Mouse (Mus musculus): Measurements from ENCODE around the gene Mymk. TPM values are rescaled to one million over a fixed set of nuclear protein-coding genes. Genes with fewer than 3 reads are reported as not detected.

Gene Mymk
- polyA plus RNA-seq, 1 experiment from 2014 or later: 1.3 TPM

DNA sequence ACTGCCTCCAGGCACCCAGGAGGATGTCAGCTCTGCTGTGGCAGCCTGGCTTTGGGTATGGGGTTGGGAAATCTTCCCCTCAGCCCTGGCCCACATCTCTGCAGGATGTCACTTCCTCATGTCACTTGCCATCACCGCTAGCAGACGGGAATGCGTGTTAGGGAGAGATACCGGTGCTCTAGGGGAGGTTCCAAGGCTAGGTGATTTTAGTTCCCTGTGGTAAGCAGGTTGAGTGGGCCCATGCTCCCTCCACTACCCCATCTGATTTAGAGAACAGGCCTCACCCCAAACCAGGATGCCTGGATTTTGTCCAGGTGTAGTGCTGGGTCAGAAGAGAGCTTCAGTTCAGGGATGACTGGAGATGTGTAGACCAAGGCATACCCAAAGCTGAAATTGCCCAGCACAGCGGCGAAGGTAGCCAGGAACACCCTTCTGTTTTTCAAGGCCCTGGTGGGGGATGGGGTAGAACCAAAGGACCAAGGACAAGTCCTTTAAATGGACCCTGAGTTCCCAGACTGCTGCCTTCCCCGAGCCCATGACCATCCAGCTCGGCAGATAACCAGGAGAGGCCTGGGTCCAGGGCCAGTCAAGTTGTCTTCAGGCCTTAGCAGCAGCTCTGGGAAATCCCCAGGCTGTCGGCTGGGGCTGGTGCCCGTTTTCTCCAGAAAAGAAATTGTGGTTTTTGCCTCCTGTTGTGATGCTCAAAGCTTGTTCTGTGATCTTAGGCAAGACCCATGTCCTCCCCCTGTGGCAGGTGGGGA, 44.9 kb downstream of the Mymk start:
- Histone ChIP-seq H3K36me3 (no peaks in the 10 kb centered on the region), H3K9ac (peak overlapping the region; percentile 72), H3K4me3 (peak overlapping the region; percentile 41), H3K27ac (replicated peaks) (peak overlapping the region; percentile 19; the same call in 1 of the 2 replicates), H3K4me1 (replicated peaks) (peaks cover 22% of the 10 kb centered on the region), H3K9me3 (no peaks in the 10 kb centered on the region), H3K4me2 (peak overlapping the region; percentile 60), H3K27me3 (peaks cover 17% of the 10 kb centered on the region)
- ATAC-seq (ENCODE audit: low read depth): peak; percentile 0; the same call in 1 of the 2 replicates
- 72% methylated on average over 10 of the region's 10 CpGs for WGBS

DNA sequence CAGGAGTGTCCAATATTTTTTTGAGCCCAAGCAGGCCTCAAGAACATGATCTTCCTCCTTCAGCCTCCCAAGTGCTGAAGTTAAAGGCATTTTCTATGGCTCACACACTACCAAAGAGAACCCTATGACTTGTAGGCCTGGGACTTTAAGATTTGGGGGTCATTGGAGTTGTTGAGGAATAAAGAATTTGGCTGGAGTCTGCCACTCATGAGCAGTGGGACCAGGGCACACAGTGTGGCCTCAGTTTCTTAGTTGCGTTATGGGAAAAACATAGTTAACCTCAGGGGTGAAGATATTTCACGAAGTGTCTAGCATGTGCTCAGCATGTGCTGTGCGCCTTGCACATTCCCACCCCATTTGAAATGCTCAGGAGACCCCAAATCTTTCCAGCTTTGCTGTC, 45.6 kb downstream of the Mymk start:
- H3K4me2 ChIP-seq: peak overlapping the region; percentile 60
- peak overlapping the region; percentile 72; the same call in 1 of the 2 replicates for H3K9ac ChIP-seq
- peaks cover 22% of the 10 kb centered on the region for H3K4me1 ChIP-seq (replicated peaks)
- no peaks in the 10 kb centered on the region for H3K9me3 ChIP-seq
- no peak for ATAC-seq (ENCODE audit: low read depth)
- no peak overlapping the region for H3K4me3 ChIP-seq
- no peak overlapping the region for H3K27ac ChIP-seq (replicated peaks)
- WGBS: 89% methylated on average over 3 of the region's 3 CpGs
- 0 out of 2 replicates have a peak, but pooled peaks cover 6% of the 10 kb centered on the region for H3K36me3 ChIP-seq
- H3K27me3 ChIP-seq: peaks cover 17% of the 10 kb centered on the region

DNA sequence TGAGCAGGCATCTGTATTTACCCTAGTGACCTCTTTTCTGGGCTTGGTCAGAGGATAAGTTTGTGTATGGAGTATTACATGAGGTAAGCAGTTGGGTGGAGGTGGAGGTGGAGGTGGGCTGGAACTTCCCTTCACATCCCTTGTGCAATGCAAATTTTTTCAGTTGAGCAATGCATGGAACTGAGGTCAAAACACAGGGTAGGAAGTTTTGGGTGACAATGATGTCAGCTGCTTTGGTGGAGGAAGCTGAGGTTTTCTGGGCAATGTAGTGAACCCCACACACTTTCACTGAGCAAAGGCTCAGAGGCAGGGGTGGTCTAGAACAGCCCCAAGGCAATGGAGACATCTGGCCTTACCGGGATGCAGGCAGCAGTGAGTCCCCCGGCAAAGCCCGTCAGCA, 46.4 kb downstream of the Mymk start:
- Histone ChIP-seq H3K4me3 (no peak overlapping the region), H3K27me3 (peaks cover 15% of the 10 kb centered on the region), H3K27ac (replicated peaks) (no peak overlapping the region), H3K36me3 (0 out of 2 replicates have a peak, but pooled peaks cover 9% of the 10 kb centered on the region), H3K9ac (no peak overlapping the region), H3K4me1 (replicated peaks) (peaks cover 22% of the 10 kb centered on the region), H3K4me2 (no peak overlapping the region), H3K9me3 (no peaks in the 10 kb centered on the region)
- 81% methylated on average over 3 of the region's 3 CpGs for WGBS
- ATAC-seq (ENCODE audit: low read depth): no peak

DNA sequence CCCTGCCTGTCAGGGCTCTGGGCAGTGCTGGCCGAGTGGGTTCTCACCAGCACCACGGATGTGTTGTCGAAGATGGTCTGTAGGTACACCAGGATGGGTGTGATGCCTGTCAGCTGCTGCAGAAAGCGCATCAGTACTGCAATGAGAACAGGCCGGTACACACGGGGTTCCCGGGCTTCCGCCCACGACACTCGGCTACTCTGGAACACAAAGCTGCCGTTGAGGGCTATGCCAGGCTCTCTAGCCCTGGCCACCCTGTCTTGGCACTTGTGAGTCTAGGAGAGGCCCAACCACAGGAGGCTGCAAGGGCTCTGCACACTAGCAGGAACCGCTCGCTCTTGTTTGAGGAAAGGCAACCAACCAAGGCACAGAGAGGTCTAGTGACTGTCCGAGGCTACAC, 47.8 kb downstream of the Mymk start:
- H3K9me3 ChIP-seq: no peaks in the 10 kb centered on the region
- H3K27me3 ChIP-seq: peaks cover 7% of the 10 kb centered on the region
- H3K4me2 ChIP-seq: no peak overlapping the region
- H3K4me1 ChIP-seq (replicated peaks): peaks cover 22% of the 10 kb centered on the region
- ATAC-seq (ENCODE audit: low read depth): no peak
- no peak overlapping the region for H3K4me3 ChIP-seq
- H3K9ac ChIP-seq: no peak overlapping the region
- peaks cover 21% of the 10 kb centered on the region for H3K36me3 ChIP-seq
- WGBS: 86% methylated on average over 14 of the region's 14 CpGs
- H3K27ac ChIP-seq (replicated peaks): no peak overlapping the region

DNA sequence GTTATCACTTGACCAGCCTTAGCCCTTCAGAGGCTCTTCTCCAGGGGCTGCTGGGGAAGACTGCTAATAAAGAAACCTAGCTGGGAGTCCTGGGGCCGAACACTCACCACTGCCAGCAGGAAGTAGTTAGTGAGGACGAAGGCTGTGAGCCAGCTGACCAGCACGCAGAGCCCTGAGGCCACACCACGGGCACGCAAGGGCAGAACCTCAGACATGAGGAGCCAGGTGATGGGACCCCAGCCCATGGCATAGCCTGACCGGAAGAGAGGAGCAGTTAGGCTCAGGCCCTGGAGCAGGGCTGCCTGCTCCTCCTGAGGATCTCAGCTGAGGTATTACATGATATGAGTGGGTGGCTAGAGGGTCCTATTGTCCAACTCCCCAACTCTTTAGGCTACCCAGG, 49.4 kb downstream of the Mymk start:
- Histone ChIP-seq H3K4me1 (replicated peaks) (peaks cover 14% of the 10 kb centered on the region), H3K36me3 (peaks cover 36% of the 10 kb centered on the region), H3K4me2 (no peak overlapping the region), H3K4me3 (no peak overlapping the region), H3K9me3 (no peaks in the 10 kb centered on the region), H3K27ac (replicated peaks) (no peak overlapping the region), H3K9ac (no peak overlapping the region), H3K27me3 (no peaks in the 10 kb centered on the region)
- 81% methylated on average over 6 of the region's 6 CpGs for WGBS
- ATAC-seq (ENCODE audit: low read depth): no peak

DNA sequence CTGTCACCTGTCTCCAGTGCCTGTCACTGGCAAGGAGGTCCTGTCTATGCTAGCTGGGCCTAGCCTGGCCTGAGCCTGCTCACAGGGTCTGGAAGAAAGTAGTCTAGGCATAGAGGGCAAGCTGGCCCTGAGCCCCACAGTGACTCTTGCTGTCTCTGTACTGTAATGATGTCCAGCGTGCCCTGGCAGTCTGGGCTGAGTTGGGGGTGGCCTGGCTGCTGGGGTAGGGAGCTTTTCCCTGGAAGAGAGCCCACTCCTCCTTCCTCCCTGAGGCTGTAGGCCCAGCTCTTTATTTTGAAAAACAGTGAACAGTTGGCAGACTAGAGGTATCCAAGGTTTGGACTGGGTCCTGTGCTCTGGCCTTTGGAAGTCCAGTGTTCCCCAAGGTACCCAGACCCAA, 50.9 kb downstream of the Mymk start:
- H3K27me3 ChIP-seq: no peaks in the 10 kb centered on the region
- no peak for ATAC-seq (ENCODE audit: low read depth)

DNA sequence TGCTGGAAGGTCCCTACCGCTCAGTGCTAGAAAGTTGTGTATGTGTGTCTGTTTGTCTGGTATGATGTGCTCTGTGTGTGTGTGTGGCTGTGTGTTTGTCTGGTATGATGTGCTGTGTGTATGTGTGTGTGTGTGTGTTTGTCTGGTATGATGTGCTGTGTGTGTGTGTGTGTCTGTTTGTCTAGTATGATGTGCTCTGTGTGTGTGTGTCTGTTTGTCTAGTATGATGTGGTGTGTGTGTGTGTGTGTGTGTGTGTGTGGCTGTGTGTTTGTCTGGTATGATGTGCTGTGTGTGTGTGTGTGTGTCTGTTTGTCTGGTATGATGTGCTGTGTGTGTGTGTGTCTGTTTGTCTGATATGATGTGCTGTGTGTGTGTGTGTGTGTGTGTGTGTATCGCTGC, 52.4 kb downstream of the Mymk start:
- no peak for ATAC-seq (ENCODE audit: low read depth)
- H3K9ac ChIP-seq: no peak overlapping the region
- no peaks in the 10 kb centered on the region for H3K4me1 ChIP-seq (replicated peaks)
- 96% methylated on average over 2 of the region's 2 CpGs for WGBS
- H3K4me2 ChIP-seq: no peak overlapping the region
- H3K36me3 ChIP-seq: peaks cover 66% of the 10 kb centered on the region
- H3K27ac ChIP-seq (replicated peaks): no peak overlapping the region
- no peak overlapping the region for H3K4me3 ChIP-seq
- H3K9me3 ChIP-seq: no peaks in the 10 kb centered on the region
- H3K27me3 ChIP-seq: no peaks in the 10 kb centered on the region

More for the DNA sequence above, 50.9 kb downstream of the Mymk start:
- Histone ChIP-seq H3K4me1 (replicated peaks) (no peaks in the 10 kb centered on the region), H3K27ac (replicated peaks) (no peak overlapping the region), H3K9ac (no peak overlapping the region), H3K9me3 (no peaks in the 10 kb centered on the region), H3K36me3 (peaks cover 50% of the 10 kb centered on the region), H3K4me2 (no peak overlapping the region), H3K4me3 (no peak overlapping the region)
- 81% methylated on average over 1 of the region's 1 CpGs for WGBS

DNA sequence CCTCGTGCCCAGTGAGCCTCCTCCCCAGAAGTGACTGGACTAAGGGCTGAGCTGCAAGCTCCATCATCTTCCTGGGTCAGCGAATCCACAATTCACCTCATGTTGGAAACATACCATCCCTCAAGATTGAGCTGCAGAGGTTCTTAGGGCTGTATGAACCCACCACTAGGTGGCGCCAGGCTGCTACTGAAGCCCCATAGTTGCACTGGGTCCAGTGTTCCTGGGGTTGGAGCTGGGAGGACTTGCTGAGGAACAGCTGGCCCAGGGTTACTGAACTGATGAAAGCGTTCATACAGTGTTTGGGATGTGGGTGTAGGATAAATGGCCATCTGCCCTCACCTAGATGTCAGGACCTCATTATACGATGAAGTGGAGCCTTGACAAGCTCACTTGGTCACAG, 54.2 kb downstream of the Mymk start:
- peaks cover 81% of the 10 kb centered on the region for H3K36me3 ChIP-seq
- no peak overlapping the region for H3K27ac ChIP-seq (replicated peaks)
- WGBS: 52% methylated on average over 5 of the region's 5 CpGs
- H3K9me3 ChIP-seq: no peaks in the 10 kb centered on the region
- H3K27me3 ChIP-seq: no peaks in the 10 kb centered on the region
- no peak overlapping the region for H3K4me3 ChIP-seq
- H3K4me2 ChIP-seq: no peak overlapping the region
- 0 out of 2 replicates have a peak, but pooled peaks have one; percentile 29 for ATAC-seq (ENCODE audit: low read depth)
- no peak overlapping the region for H3K9ac ChIP-seq
- H3K4me1 ChIP-seq (replicated peaks): no peaks in the 10 kb centered on the region

Other genes starting within 250 kb of the Mymk start
- gene Abo, start 207.2 kb downstream of the Mymk start, polyA plus RNA-seq (2015; fragmentation: Nextera tagmentation; extraction: Ambion mirVana): not detected in 2 replicates
- 27.6 and 29.0 TPM in 2 replicates for gene Surf6, start 169.3 kb downstream of the Mymk start, polyA plus RNA-seq (2015; fragmentation: Nextera tagmentation; extraction: Ambion mirVana)
- gene Med22, start 161.5 kb downstream of the Mymk start, polyA plus RNA-seq (2015; fragmentation: Nextera tagmentation; extraction: Ambion mirVana): 129 TPM in 2 replicates
- gene Rpl7a, start 161.4 kb downstream of the Mymk start, polyA plus RNA-seq (2015; fragmentation: Nextera tagmentation; extraction: Ambion mirVana): 457 and 479 TPM in 2 replicates
- 55.8 and 64.2 TPM in 2 replicates for gene Surf2, start 155.8 kb downstream of the Mymk start, polyA plus RNA-seq (2015; fragmentation: Nextera tagmentation; extraction: Ambion mirVana)
- gene Surf1, start 155.6 kb downstream of the Mymk start, polyA plus RNA-seq (2015; fragmentation: Nextera tagmentation; extraction: Ambion mirVana): 78.8 and 86.4 TPM in 2 replicates
- 115 and 119 TPM in 2 replicates for gene Surf4, start 138.3 kb downstream of the Mymk start, polyA plus RNA-seq (2015; fragmentation: Nextera tagmentation; extraction: Ambion mirVana)
- gene Stkld1, start 138.1 kb downstream of the Mymk start, polyA plus RNA-seq (2015; fragmentation: Nextera tagmentation; extraction: Ambion mirVana): 0.11 and 0.61 TPM in 2 replicates
- 31.8 and 33.7 TPM in 2 replicates for gene Rexo4, start 107.8 kb downstream of the Mymk start, polyA plus RNA-seq (2015; fragmentation: Nextera tagmentation; extraction: Ambion mirVana)
- not detected in 2 replicates for gene Adamts13, start 98.8 kb downstream of the Mymk start, polyA plus RNA-seq (2015; fragmentation: Nextera tagmentation; extraction: Ambion mirVana)
- gene Cacfd1, start 62.3 kb downstream of the Mymk start, polyA plus RNA-seq (2015; fragmentation: Nextera tagmentation; extraction: Ambion mirVana): 114 and 120 TPM in 2 replicates
- gene Slc2a6, start 44.2 kb downstream of the Mymk start, polyA plus RNA-seq (2015; fragmentation: Nextera tagmentation; extraction: Ambion mirVana): 8.3 and 9.3 TPM in 2 replicates
- 9.1 and 9.2 TPM in 2 replicates for gene Adamtsl2, start 7.2 kb upstream of the Mymk start, polyA plus RNA-seq (2015; fragmentation: Nextera tagmentation; extraction: Ambion mirVana)
- 3.0 TPM in 2 replicates for gene Fam163b, start 70.3 kb upstream of the Mymk start, polyA plus RNA-seq (2015; fragmentation: Nextera tagmentation; extraction: Ambion mirVana)
- 0.41 and 0.67 TPM in 2 replicates for gene Dbh, start 93.1 kb upstream of the Mymk start, polyA plus RNA-seq (2015; fragmentation: Nextera tagmentation; extraction: Ambion mirVana)
- gene Sardh, start 176.2 kb upstream of the Mymk start, polyA plus RNA-seq (2015; fragmentation: Nextera tagmentation; extraction: Ambion mirVana): 5.0 and 6.3 TPM in 2 replicates

Data from neural tube, embryonic 13.5 days (tissue).